Mouse (Mus musculus) MEL-GATA-1-ER (cell line): ENCODE measurements around the gene Kcna5.

Experiments
- DNase-seq: peaks from one replicate; pipeline ENCODE4 v3.0.0-alpha.2; 2012; ENCODE audit warnings: low read depth; ENCODE audit errors: extremely low read depth

The Kcna5 gene

GRCm38 (mm10) chr6:126536926-126537325, 1.7 kb upstream of the Kcna5 start:
- DNase-seq = no peak

DNA sequence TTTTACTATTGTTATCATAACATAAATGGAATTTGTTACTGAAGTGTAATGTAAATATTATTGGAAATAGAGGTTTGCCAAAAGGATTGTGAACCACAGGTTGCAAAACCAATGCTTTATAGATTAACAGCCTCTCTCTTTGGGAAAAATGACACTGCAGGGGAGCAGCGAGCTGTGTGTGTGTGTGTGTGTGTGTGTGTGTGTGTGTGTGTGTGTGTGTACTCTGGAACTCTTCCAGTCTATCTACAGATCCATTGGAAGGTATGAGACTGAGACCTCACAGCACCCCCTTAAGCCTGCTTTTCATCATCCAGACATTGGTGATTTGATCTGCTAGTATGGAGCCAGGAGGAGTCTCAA, 679 bp upstream of the Kcna5 start:
- no peak for DNase-seq

- no peak for DNase-seq
Measured at GRCm38 (mm10) chr6:126534531-126535207, 543 bp downstream of the Kcna5 start.

DNA sequence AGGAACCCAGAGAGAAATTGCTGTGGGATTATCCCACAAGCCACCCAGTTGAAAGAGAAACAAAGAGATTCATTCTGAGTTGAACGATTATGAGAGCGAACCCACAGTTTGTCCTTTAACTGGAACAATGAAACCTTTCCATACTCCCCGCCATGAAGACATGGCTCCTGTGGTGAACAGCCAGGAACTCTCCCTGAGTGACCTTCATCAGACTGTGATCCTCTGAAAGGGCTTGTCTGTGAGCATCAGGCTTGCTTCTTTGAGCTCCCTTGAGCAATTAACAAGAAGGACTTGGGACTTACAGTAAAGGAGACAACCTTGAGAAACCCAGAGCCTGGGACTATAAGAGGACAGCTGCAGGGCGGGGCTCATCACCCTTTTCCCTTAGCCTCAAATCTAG, 3.9 kb downstream of the Kcna5 start:
- no peak for DNase-seq

- no peak for DNase-seq
Measured at GRCm38 (mm10) chr6:126530019-126530418, 5.2 kb downstream of the Kcna5 start.

- DNase-seq = no peak
Measured at GRCm38 (mm10) chr6:126514720-126515119, 20.5 kb downstream of the Kcna5 start.

DNA sequence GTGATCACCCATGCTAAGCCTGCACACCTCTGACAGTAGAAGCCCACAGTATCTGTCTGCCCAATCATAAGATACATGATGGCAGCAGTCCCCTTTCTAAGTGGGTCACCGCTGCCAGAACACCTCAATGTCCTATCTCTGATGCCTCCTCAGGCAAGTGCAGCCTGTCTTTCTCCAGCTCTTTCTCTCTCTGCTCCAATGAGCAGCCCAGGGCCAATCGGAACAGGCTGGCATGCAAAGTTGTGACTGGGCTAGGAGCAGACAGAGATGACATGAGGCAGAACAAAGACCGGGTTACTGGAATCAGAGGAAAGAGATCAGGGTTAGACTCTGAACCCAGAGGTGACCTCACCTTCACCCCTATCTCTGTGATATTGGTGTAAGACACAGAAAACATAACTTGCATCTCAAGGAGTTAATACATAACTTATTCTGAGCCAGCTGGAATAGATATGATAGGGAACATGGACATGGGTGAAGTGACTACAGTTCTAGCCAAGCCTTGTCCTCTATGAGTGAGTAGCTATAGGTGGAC, 21.4 kb downstream of the Kcna5 start:
- DNase-seq = no peak

GRCm38 (mm10) chr6:126513154-126513553, 22.1 kb downstream of the Kcna5 start:
- DNase-seq = no peak

DNA sequence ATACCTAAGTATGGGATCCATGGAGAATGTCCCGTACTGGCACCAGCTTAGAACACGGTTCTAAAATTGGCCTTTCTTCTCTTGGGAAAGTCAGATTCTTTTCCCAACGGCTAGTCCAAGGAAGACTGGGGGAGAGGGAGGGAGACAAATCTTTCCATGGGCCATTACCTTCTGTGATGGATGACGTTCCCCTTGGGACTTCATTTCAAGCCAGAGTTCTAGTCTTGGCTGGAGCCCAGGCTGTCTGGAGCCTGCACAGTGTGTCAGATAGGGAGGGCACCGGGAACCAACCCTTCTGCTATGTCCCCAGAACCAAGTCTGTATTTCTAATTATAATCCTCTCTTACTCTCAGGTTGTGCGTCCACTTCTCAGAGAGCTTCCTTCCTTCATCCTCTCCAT, 26.5 kb downstream of the Kcna5 start:
- DNase-seq = no peak

- DNase-seq = no peak
Measured at GRCm38 (mm10) chr6:126503920-126504319, 31.3 kb downstream of the Kcna5 start.

- no peak for DNase-seq
Measured at GRCm38 (mm10) chr6:126502691-126503301, 32.4 kb downstream of the Kcna5 start.

DNA sequence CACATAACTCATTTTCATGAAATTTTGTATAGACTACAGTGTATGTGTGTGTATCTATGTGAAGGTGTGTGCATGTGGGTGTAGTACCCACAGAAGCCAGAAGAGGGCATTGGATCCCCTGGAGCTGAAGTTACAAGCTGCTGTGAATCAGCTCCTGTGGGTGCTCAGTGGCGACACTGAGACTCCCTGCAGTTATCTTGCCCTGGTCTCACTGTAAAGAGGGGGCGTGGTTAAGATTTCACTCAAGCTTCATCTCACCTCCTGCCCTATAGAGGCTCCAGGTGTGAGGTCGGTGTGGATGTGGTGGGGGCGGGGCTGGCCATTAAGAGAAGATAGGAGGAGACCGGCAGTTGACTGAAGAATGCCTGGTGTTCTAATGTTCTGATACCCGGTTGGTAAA, 34.2 kb downstream of the Kcna5 start:
- no peak for DNase-seq

- no peak for DNase-seq
Measured at GRCm38 (mm10) chr6:126500088-126500487, 35.1 kb downstream of the Kcna5 start.

DNA sequence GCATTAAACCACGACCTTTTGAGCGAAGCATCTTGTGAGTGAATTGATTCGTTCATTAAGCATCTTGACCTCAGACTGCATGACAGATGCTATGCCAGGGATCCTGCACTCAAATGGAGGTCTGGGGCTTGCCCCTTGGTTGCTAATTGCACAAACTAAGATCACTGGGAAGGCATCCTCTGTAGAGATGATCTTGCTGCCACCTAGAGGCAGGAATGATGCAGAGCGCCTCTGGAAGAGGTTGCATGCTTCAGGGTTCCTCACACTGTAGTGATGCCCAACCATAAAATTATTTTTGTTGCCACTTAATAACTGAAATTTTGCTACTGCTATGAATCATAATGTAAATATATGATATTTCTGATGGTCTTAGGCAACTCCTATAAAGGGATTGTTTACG, 37.3 kb downstream of the Kcna5 start:
- no peak for DNase-seq

DNA sequence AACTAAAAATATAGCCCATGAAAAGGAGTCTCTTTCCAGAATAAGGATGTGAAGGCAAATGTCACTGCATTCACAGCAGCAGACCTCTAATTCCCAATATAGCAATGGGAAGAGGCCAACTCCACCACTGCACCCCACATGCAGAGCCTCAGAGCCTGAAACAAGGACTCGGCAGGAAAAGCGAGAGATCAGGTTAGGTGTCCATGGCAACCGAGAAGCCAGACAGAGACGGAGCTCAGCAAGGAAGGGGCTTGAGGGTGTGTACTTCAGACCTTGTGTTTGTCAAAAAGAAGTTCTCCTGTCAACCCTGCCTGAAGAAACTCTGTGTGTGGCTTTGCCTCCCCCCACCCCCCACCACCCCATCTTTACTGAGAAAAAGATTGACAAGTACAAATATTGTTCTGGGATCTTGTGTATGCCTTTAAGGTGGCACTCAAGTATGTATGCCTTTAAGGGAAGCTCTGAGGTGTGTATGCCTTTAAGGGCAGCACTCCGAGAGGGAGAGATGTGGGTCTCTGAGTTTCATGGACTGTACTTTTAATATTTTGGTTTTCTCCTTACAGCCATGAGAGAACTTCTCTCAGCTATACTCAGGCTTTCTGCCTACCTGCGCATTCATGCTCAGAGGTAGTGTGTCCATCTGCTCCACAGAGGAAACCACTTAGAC, 37.9 kb downstream of the Kcna5 start:
- DNase-seq = no peak

GRCm38 (mm10) chr6:126487136-126487535, 48.1 kb downstream of the Kcna5 start:
- no peak for DNase-seq

GRCm38 (mm10) chr6:126484887-126485286, 50.3 kb downstream of the Kcna5 start:
- no peak for DNase-seq

- DNase-seq = no peak
Measured at GRCm38 (mm10) chr6:126483264-126483867, 51.8 kb downstream of the Kcna5 start.
